Mouse (Mus musculus): ENCODE measurements at regions not wholly inside any gene's neighbourhood (a gene's known extent, or its start where the extent isn't known, plus 50 kb on each side); places are given as distances from the start of the nearest gene placed in this dataset.

DNA sequence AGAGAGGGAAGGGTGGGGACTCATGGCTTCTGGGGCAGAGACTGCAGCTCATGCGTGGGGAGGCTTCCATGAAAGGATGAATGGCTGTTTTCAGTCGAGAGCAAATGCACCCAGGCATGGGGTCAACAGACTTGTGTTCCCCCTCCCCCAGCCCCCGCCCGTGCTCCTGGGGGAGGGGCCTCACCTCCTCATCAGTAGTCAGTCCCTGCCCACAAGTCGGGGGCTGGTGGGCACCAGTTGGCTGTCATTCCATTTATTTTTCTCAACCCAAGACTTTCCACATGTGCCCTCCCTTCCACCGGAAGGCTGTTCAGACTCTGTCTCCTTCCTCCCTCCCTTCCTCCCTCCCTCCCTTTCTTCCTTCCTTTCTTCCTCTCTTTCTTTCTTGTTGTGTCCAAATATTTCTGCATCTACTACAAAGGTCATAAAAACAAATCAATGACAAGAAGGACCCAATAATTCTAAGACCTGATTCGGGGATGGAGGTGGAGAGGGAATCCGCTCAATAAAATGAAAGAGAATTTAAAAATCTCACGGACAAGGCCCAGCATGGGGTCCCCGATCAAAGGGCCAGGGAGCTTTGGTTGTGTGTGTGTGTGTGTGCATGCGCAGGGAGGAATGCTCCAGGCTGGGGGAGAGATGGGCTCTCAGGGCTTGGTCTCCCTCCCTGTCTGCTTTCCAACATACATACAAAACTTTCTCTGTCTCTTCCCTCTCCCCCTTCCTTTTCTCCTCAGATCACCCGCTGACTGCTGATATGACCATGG, 57.7 kb downstream of the Rpl14 start:
- H3K27ac ChIP-seq (ENCODE audit: low read length) = no peak overlapping the region
- no peaks in the 10 kb centered on the region for H3K4me1 ChIP-seq (ENCODE audit: control insufficient read depth, insufficient read depth, low read length)
- 59% methylated on average over 12 of the region's 12 CpGs for WGBS
- H3K4me3 ChIP-seq (ENCODE audit: low read length) = no peak overlapping the region
- H3K4me2 ChIP-seq (ENCODE audit: low read depth, low read length) = no peak overlapping the region
- peaks cover 11% of the 10 kb centered on the region for H3K9me3 ChIP-seq (replicated peaks; ENCODE audit: control insufficient read depth, low read length)
- H3K36me3 ChIP-seq (ENCODE audit: control insufficient read depth, insufficient read depth) = no peaks in the 10 kb centered on the region
- no peaks in the 10 kb centered on the region for H3K27me3 ChIP-seq (ENCODE audit: control insufficient read depth, insufficient read depth, low read length)
- H3K9ac ChIP-seq (ENCODE audit: low read length) = no peak overlapping the region
- no peak for ATAC-seq (replicated peaks; ENCODE audit: extremely low read depth, insufficient read depth, low FRiP score)

DNA sequence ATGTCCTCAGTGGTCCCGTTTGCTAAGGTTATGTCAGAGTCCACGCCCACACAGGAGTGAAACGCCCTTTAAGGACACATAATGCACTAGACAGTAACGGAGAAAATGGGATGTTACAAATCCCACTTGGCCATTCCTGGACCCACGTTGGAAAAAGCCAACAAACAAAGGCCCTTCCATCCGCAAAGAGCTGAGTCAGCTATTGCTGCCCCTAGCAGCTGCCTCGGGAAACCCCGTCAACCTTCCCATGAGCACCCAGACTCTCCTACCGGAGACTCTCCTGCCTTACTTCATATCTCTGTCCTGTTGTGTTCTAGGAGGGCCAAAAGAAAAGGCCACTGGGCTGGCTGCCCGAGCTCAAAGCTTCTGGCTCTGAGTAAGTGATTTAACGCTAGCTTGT, 58.4 kb downstream of the Rpl14 start:
- no peak overlapping the region for H3K4me2 ChIP-seq (ENCODE audit: low read depth, low read length)
- WGBS = 64% methylated on average over 11 of the region's 11 CpGs
- no peak for ATAC-seq (replicated peaks; ENCODE audit: extremely low read depth, insufficient read depth, low FRiP score)

DNA sequence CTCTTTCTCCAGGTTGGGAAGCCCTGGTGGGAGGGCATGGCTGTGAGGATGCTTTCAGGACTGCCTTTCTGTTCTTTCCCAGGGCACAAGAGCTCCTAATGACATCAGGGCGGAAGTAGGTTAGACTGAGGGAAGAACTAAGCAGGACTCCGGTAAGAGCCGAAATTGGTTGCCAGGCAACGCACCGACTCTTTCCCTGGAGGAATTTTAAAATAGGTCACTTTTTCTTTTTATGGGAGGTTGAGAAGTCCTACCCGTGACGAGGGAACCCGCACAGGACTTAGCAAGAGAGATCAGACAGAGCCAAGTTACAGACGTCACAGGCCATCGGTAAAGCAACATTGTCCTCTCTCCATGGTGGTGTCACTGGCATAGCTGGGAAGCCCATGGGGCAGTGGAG, 61.6 kb downstream of the Rpl14 start:
- Histone ChIP-seq H3K4me2 (ENCODE audit: low read depth, low read length) (no peak overlapping the region), H3K27ac (ENCODE audit: low read length) (no peak overlapping the region), H3K36me3 (ENCODE audit: control insufficient read depth, insufficient read depth) (no peaks in the 10 kb centered on the region), H3K4me1 (ENCODE audit: control insufficient read depth, insufficient read depth, low read length) (no peaks in the 10 kb centered on the region), H3K9me3 (replicated peaks; ENCODE audit: control insufficient read depth, low read length) (no peaks in the 10 kb centered on the region), H3K4me3 (ENCODE audit: low read length) (no peak overlapping the region), H3K9ac (ENCODE audit: low read length) (no peak overlapping the region), H3K27me3 (ENCODE audit: control insufficient read depth, insufficient read depth, low read length) (no peaks in the 10 kb centered on the region)
- ATAC-seq (replicated peaks; ENCODE audit: extremely low read depth, insufficient read depth, low FRiP score) = no peak
- 83% methylated on average over 10 of the region's 10 CpGs for WGBS

More for the DNA sequence above, 58.4 kb downstream of the Rpl14 start:
- Histone ChIP-seq H3K36me3 (ENCODE audit: control insufficient read depth, insufficient read depth) (no peaks in the 10 kb centered on the region), H3K4me3 (ENCODE audit: low read length) (no peak overlapping the region), H3K27ac (ENCODE audit: low read length) (no peak overlapping the region), H3K27me3 (ENCODE audit: control insufficient read depth, insufficient read depth, low read length) (no peaks in the 10 kb centered on the region), H3K4me1 (ENCODE audit: control insufficient read depth, insufficient read depth, low read length) (no peaks in the 10 kb centered on the region), H3K9me3 (replicated peaks; ENCODE audit: control insufficient read depth, low read length) (peaks cover 8% of the 10 kb centered on the region), H3K9ac (ENCODE audit: low read length) (no peak overlapping the region)

DNA sequence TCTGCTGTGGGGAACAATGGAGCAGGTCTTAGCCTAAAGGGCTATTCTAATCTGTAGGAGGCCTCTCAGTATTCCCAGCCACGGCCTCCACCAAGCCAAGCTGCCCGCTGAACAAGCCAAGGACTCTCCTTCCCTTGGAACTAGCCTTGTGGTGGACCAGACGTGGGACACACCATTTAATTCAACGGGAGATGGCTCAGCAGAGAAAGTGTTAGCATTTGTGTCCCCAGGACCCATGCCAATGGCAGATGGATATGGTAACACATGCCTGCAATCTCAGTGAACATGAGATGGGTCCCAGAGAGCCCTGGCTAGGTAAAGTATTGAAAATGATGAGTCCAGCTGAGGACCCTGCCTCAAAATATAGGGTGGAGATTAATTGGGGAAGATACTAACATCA, 71.4 kb downstream of the Rpl14 start:
- no peaks in the 10 kb centered on the region for H3K9me3 ChIP-seq (replicated peaks; ENCODE audit: control insufficient read depth, low read length)
- H3K9ac ChIP-seq (ENCODE audit: low read length) = no peak overlapping the region
- no peak overlapping the region for H3K4me3 ChIP-seq (ENCODE audit: low read length)
- H3K27me3 ChIP-seq (ENCODE audit: control insufficient read depth, insufficient read depth, low read length) = no peaks in the 10 kb centered on the region
- no peak overlapping the region for H3K27ac ChIP-seq (ENCODE audit: low read length)
- ATAC-seq (replicated peaks; ENCODE audit: extremely low read depth, insufficient read depth, low FRiP score) = no peak
- 92% methylated on average over 4 of the region's 4 CpGs for WGBS
- no peaks in the 10 kb centered on the region for H3K36me3 ChIP-seq (ENCODE audit: control insufficient read depth, insufficient read depth)
- no peak overlapping the region for H3K4me2 ChIP-seq (ENCODE audit: low read depth, low read length)
- no peaks in the 10 kb centered on the region for H3K4me1 ChIP-seq (ENCODE audit: control insufficient read depth, insufficient read depth, low read length)

DNA sequence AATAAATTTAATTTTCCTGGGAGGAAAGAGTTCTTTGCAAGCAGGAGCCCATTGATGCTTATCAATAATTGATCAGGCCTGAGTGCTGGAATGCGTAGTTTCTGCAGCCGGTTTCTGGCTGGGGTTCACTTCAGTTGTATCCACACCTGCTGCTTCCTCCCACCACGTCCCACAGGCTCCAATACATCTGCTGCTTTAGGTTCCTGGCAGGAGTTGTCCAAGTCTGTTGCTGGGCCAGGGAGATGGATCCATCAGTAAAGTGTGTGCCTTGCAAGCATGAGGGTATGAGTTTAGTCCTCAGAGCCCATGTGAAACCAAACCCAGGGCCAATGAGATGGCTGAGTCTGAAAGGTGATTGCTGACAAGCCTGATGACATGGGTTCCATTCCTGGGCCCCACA, 72.1 kb downstream of the Rpl14 start:
- no peak overlapping the region for H3K27ac ChIP-seq (ENCODE audit: low read length)

GRCm38 (mm10) chr9:120645776-120646175, 74.5 kb downstream of the Rpl14 start:
- no peak for ATAC-seq (replicated peaks; ENCODE audit: extremely low read depth, insufficient read depth, low FRiP score)

More for the DNA sequence above, 72.1 kb downstream of the Rpl14 start:
- Histone ChIP-seq H3K27me3 (ENCODE audit: control insufficient read depth, insufficient read depth, low read length) (no peaks in the 10 kb centered on the region), H3K36me3 (ENCODE audit: control insufficient read depth, insufficient read depth) (no peaks in the 10 kb centered on the region), H3K9me3 (replicated peaks; ENCODE audit: control insufficient read depth, low read length) (no peaks in the 10 kb centered on the region), H3K4me3 (ENCODE audit: low read length) (no peak overlapping the region), H3K9ac (ENCODE audit: low read length) (no peak overlapping the region), H3K4me2 (ENCODE audit: low read depth, low read length) (no peak overlapping the region), H3K4me1 (ENCODE audit: control insufficient read depth, insufficient read depth, low read length) (no peaks in the 10 kb centered on the region)
- WGBS = 63% methylated on average over 3 of the region's 3 CpGs
- ATAC-seq (replicated peaks; ENCODE audit: extremely low read depth, insufficient read depth, low FRiP score) = no peak

DNA sequence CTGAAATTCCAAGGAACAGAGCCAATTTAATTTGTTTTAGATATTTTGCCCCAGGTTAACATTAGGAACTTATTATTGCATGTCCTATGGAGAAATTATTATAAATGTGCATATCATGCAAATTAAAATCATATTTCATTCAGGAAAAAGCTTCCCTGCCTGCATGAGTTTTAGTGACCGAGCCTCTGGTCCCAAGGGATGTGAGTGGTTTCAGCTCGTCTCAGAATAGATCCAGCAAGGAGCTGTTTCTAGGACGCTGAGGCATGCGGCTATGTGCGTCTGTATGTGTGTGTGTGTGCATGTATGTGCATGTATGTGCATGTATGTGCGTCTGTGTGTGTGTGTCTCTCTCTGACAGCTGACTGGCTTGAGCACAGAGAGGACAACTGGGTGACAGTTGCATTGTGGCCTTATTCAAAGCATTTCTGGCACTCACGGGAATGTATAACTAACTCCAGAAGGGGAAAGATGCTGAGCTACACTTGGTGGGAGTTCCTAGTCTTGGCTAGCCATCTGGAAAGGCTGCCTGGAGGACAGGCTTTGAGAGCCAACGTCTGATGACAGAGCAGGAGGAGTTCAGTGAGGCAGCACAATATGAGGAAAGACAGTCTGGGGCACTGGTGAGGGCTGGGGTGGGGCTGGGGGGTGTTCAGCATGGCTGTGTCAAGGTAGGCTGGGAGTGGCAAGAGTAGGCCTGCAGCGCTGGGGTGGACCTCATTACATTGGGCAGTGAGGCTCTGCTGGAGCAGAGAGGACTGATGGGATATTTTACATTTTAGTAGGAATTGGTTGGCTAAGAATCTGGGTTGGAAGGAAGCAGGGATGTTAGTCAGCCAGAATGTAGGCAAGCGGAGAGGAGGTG, 75.8 kb downstream of the Rpl14 start:
- no peak for ATAC-seq (replicated peaks; ENCODE audit: extremely low read depth, insufficient read depth, low FRiP score)
- no peak overlapping the region for H3K4me2 ChIP-seq (ENCODE audit: low read depth, low read length)
- H3K27ac ChIP-seq (ENCODE audit: low read length) = no peak overlapping the region
- WGBS = 74% methylated on average over 10 of the region's 10 CpGs
- H3K36me3 ChIP-seq (ENCODE audit: control insufficient read depth, insufficient read depth) = no peaks in the 10 kb centered on the region
- H3K9me3 ChIP-seq (replicated peaks; ENCODE audit: control insufficient read depth, low read length) = peaks cover 3% of the 10 kb centered on the region; the same call in 1 of the 2 replicates
- H3K4me1 ChIP-seq (ENCODE audit: control insufficient read depth, insufficient read depth, low read length) = no peaks in the 10 kb centered on the region
- no peaks in the 10 kb centered on the region for H3K27me3 ChIP-seq (ENCODE audit: control insufficient read depth, insufficient read depth, low read length)
- H3K4me3 ChIP-seq (ENCODE audit: low read length) = no peak overlapping the region
- H3K9ac ChIP-seq (ENCODE audit: low read length) = no peak overlapping the region

More at GRCm38 (mm10) chr9:120645776-120646175, 74.5 kb downstream of the Rpl14 start:
- H3K4me1 ChIP-seq (ENCODE audit: control insufficient read depth, insufficient read depth, low read length) = no peaks in the 10 kb centered on the region
- no peak overlapping the region for H3K4me3 ChIP-seq (ENCODE audit: low read length)
- no peaks in the 10 kb centered on the region for H3K9me3 ChIP-seq (replicated peaks; ENCODE audit: control insufficient read depth, low read length)
- H3K36me3 ChIP-seq (ENCODE audit: control insufficient read depth, insufficient read depth) = no peaks in the 10 kb centered on the region
- no peak overlapping the region for H3K27ac ChIP-seq (ENCODE audit: low read length)
- H3K27me3 ChIP-seq (ENCODE audit: control insufficient read depth, insufficient read depth, low read length) = no peaks in the 10 kb centered on the region
- over 99% methylated on average over 10 of the region's 10 CpGs for WGBS
- no peak overlapping the region for H3K4me2 ChIP-seq (ENCODE audit: low read depth, low read length)
- no peak overlapping the region for H3K9ac ChIP-seq (ENCODE audit: low read length)

GRCm38 (mm10) chr9:120647668-120647955, 76.4 kb downstream of the Rpl14 start:
- Histone ChIP-seq H3K9me3 (replicated peaks; ENCODE audit: control insufficient read depth, low read length) (peaks cover 3% of the 10 kb centered on the region; the same call in 1 of the 2 replicates), H3K36me3 (ENCODE audit: control insufficient read depth, insufficient read depth) (no peaks in the 10 kb centered on the region), H3K4me3 (ENCODE audit: low read length) (no peak overlapping the region), H3K4me1 (ENCODE audit: control insufficient read depth, insufficient read depth, low read length) (no peaks in the 10 kb centered on the region), H3K27ac (ENCODE audit: low read length) (no peak overlapping the region), H3K27me3 (ENCODE audit: control insufficient read depth, insufficient read depth, low read length) (no peaks in the 10 kb centered on the region), H3K4me2 (ENCODE audit: low read depth, low read length) (no peak overlapping the region), H3K9ac (ENCODE audit: low read length) (no peak overlapping the region)
- WGBS = 59% methylated on average over 7 of the region's 7 CpGs
- no peak for ATAC-seq (replicated peaks; ENCODE audit: extremely low read depth, insufficient read depth, low FRiP score)

DNA sequence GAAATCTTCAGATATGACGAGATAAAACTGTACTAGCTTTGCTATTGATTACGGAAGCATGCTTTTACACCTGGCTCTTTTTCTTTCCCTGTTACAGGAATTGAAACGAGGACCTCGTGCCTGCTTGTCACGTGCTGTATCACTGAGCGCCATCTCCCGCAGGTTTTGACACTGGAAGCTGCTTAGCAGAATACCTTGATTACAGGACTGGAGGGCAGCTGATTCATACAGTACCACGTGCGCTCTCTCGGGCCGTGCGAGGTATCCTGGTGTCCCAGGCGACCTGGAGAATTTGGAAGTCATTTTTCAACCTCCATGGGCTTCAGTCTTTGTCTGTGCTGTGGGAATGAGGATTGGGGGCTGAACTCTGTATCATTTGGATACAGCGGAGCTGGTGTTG, 81.5 kb downstream of the Rpl14 start:
- H3K9ac ChIP-seq (ENCODE audit: low read length) = no peak overlapping the region
- no peak overlapping the region for H3K4me2 ChIP-seq (ENCODE audit: low read depth, low read length)
- no peak overlapping the region for H3K4me3 ChIP-seq (ENCODE audit: low read length)
- H3K27me3 ChIP-seq (ENCODE audit: control insufficient read depth, insufficient read depth, low read length) = peaks cover 6% of the 10 kb centered on the region; the same call in 1 of the 2 replicates
- H3K27ac ChIP-seq (ENCODE audit: low read length) = no peak overlapping the region
- peaks cover 3% of the 10 kb centered on the region; the same call in 1 of the 2 replicates for H3K9me3 ChIP-seq (replicated peaks; ENCODE audit: control insufficient read depth, low read length)
- WGBS = 81% methylated on average over 14 of the region's 14 CpGs
- ATAC-seq (replicated peaks; ENCODE audit: extremely low read depth, insufficient read depth, low FRiP score) = no peak
- no peaks in the 10 kb centered on the region for H3K4me1 ChIP-seq (ENCODE audit: control insufficient read depth, insufficient read depth, low read length)
- no peaks in the 10 kb centered on the region for H3K36me3 ChIP-seq (ENCODE audit: control insufficient read depth, insufficient read depth)
